Mouse (Mus musculus): ENCODE measurements around the gene Cryab.

DNA sequence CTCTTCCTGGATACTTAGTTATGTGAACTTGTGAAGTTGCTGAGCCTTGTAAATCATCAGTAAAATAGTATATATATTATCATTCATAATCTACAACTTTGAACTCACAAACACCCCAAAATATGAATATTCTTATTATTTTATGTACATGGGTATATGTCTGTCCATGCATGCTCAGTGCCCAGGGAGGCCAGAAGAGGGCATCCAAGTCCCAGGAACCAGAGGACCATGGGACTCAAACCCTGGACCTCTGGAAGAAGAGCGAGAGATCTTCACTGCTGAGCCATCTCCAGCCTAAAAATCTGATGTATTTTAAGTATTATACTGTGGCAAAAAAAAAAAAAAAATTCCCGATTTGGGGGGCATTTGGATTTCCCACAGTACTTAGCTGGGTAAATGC is 42.0 kb upstream of the Cryab start:
- TF ChIP-seq CTCF (IDR thresholded peaks at IDR 0.05; ENCODE audit: control insufficient read depth, insufficient read depth, insufficient replicate concordance, low read depth, low read length) (peak; percentile 25; the same call in 1 of the 2 replicates), POLR2A (IDR thresholded peaks at IDR 0.05; ENCODE audit: control insufficient read depth, low read depth, low read length) (no peak)

Measured in testis, adult 2 months (tissue).